In the genomic region with DNA sequence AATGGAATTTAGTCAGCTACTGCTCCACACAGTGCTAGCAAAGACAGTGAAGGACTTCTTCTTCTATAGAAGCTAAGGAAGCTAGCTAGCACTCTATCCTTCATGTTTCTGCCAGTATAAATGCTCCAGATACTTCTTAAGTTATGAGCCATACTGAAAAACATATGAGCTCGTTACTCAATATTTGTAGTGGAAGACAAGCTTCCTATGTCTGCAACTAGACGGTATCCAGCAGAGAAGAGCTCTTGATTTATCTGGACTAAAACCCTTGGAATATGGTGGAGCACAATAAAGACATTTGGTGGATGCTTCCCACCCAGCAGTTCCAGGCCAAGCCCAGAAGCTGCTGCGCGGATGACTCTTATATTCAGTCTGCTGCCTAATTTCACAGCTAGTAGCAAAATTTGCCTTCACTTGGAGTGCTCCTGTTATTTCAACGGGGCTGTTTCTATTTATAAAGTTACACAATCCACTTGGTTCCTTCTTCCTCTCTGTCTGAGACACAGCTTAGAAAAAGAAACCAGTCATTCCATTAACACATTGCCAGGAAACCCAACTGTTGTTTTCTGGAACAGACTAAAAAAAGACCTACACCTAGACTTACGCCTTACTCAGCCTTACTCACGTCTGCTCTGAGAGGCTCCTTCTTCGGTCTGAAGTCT, we compare ENCODE assay signal across 12 mouse cellular contexts.
A peak's percentile ranks its signal among the peaks of the same experiment; 100 is the strongest.
DNase-seq lines count a peak whose midpoint lies in the region.
"Had no signal": no experiment of that assay in that cellular context is flagged by ENCODE, and none has a peak within 500 bp of the region (broad histone marks: within the 10 kb centered on the region; RNA-seq: fewer than 3 reads in every experiment).

No protein-coding gene starts in this region.

- DNase-seq in frontal cortex, adult 2 months (ENCODE audit: extremely low spot score in 1 of 2, low spot score in 1 of 2), result peak; percentile 72 to 77
- DNase-seq in frontal cortex, postnatal 10 days (ENCODE audit: low spot score in 2 of 2), result no peak
- peak; percentile 23 to 48 for DNase-seq in layer of hippocampus, adult 18-20 months (ENCODE audit: low spot score in 2 of 2)
- no peak for DNase-seq in layer of hippocampus, postnatal 25 days (ENCODE audit: extremely low spot score in 1 of 2, low spot score in 1 of 2)
- DNase-seq in layer of hippocampus, adult 8-10 months (ENCODE audit: low spot score in 2 of 2), result peak; percentile 32 to 48
- DNase-seq in skeletal muscle tissue, adult 2 months (ENCODE audit: low read depth, low spot score), result peak; percentile 23
- no peak for DNase-seq in lung, postnatal 14 days
- DNase-seq in urinary bladder, postnatal 25 days (ENCODE audit: low spot score), result no peak
- DNase-seq: adrenal gland, postnatal 10 days; B cell, adult 2 months; cerebellum, postnatal 25 days; lung, adult 2 months had no signal

Comparison
In these comparisons a context has a peak if more than half of its experiments do, and no peak if none do; other contexts are left out.
1. DNase-seq: peak in frontal cortex, adult 2 months (2 of 2), layer of hippocampus, adult 18-20 months (2 of 2), layer of hippocampus, adult 8-10 months (2 of 2) and skeletal muscle tissue, adult 2 months (single experiment); none in frontal cortex, postnatal 10 days (0 of 2), layer of hippocampus, postnatal 25 days (0 of 2), lung, postnatal 14 days (single experiment) and urinary bladder, postnatal 25 days (single experiment).